Mouse (Mus musculus): ENCODE data around the gene Adarb2.

The Adarb2 gene

GRCm38 (mm10) chr13:8369868-8370387 is 167.3 kb downstream of the Adarb2 start:
- DNase-seq = no peak

DNA sequence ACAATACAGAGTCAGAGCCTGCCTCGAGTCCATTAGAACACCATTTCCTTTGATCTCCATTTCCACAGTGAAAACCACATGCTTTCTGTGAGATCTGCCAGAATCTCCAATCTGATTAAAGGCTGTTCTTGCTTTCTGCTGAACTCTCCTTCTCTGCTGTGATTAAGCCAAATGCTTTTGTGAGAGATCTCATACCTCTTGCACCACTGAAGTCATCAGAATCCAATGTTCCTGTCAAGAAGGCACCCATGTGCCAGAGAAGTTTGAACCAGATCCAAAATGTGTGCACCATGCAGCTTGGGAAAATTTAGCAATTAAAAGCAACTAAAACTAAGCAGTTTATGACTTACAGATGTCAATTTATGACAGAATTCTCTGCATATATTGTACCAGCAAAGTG is 185.9 kb downstream of the Adarb2 start:
- no peak for DNase-seq

- no peak for DNase-seq
Observed at GRCm38 (mm10) chr13:8400265-8401041, 197.8 kb downstream of the Adarb2 start.

DNA sequence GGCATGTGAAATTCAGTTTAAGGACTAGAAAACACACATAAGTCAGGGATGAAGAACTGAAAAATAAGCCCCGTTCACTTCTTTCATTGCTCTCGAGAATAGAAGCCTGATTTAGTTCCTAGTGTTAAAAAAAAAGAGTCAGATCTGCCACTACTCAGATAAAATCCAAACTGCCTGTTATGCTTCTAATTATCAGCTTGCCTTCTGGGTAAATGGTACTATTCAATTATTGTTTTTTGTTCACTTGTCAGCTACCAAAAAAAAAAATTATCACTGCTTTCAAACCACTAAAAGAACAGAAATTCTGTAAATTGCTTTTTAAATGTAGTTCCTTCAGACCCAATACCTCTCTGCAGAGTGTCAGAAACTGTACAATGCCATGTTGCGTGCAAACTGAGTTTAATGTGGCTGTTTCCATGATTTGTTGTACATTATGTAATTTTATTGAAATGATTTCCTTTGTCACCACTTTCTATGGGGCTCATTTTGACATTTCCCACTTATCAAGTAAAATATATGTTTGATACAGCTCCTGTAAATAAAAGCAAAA is 199.7 kb downstream of the Adarb2 start:
- DNase-seq = no peak

DNA sequence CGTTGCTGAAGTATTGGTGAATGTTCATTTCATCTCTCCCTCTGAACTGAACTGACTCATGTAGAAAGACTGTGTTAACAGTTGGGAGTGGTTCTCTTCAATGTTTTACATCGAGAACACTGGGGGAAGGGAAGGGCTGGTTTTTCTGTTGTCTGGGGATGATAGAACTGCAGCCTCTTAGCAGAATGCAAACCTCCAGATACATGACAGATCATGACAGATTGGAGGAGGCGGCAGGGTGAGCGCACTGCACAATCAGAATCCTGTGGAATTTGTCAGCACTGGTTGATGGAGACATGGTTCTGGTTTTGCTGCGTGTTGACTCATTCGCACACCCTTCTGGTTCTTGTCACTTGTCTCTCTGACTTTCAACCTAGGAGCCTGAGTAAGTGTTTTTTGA is 203.4 kb downstream of the Adarb2 start:
- DNase-seq = no peak

DNA sequence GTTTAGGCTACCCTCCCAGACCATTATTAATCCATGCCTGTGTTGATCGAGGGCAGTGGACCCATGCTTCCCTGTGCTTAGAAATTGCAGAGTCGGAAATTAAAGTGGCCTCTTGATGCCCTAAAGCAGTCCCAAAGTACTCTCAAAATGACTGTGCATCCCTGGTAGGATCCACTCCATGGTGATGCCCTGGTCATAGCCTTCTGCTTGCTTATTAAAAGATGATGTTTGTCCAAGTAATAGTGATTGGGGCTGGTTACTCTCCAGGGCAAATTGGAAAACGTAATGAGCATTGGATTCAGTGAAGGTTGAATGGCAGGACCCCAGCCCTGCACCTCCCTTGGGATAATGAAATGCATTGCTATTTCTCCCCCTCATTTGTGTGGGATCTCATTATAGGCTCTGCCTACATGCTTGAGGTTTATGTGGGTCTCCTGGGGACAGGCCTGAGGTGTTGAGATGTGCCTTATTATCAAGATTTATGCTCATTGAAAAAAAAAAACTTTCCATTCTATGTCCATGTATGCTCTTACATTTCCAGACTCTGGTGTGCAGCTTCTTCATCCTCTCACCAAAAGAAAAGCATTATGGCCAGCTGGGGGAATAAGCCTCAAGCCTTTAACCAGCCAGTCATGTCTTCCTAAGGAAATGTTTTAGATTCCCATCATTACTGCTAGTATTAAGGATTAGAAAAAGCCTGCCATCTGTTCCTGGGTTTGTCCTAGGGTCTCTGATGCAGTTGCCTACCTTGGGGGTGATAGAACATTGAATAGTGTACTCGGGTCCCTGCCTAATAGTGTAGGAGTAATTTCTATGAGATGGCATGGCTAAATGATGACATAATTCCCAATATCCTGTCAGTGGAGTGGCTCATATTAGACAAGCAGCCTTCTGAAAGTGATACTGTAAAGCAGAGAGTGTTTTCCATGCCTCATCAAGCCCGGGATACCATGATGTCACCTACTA is 208.0 kb downstream of the Adarb2 start:
- no peak for DNase-seq

GRCm38 (mm10) chr13:8424019-8424719 is 221.5 kb downstream of the Adarb2 start:
- DNase-seq = no peak

DNA sequence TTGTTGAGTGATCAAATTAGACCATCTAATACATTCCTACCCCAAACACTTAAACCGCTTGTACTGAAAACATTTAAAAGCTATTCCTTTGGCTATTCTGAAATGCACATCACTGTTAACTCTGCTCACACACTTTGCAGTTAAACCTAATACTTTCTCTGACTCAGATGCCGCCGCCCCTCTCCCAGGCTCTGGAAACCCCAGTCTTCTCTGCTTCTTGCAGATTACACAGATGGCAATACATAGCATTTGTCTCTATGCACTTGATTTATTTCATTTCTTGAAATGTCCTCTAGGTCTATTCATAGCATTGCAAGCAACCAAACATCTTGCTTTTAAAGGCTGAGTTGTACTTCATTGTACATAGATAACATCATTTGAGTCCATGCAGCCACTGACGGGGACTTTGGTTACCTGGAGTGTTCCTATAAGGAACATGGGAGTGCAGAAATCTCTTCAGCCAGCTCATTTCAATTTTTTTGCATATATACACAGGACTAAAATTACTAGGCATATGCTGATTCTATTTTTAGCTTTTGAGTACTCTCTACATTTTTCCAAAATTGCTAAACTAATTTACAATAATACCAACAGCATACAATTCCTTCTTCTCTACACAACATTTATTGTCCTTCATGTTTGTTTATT is 236.6 kb downstream of the Adarb2 start:
- DNase-seq = no peak

DNA sequence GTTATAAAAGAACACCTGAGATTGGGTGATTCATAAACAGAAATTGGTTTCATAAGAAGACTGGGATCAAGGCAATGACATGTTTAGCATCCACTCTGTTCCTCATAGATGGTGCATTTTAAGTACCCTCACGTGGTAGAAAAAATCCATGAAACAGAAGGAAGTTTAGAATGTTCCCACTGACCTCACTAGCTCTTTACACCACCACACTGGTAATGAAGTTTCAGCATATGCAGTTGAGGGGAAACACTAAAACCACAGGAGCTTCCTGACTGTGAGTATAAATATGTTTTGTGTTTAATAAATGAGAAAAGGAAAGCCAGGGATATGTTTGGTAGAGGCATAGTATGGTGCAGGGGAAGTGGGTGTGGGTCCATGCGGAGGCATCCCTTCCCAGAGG is 242.7 kb downstream of the Adarb2 start:
- DNase-seq = no peak

DNA sequence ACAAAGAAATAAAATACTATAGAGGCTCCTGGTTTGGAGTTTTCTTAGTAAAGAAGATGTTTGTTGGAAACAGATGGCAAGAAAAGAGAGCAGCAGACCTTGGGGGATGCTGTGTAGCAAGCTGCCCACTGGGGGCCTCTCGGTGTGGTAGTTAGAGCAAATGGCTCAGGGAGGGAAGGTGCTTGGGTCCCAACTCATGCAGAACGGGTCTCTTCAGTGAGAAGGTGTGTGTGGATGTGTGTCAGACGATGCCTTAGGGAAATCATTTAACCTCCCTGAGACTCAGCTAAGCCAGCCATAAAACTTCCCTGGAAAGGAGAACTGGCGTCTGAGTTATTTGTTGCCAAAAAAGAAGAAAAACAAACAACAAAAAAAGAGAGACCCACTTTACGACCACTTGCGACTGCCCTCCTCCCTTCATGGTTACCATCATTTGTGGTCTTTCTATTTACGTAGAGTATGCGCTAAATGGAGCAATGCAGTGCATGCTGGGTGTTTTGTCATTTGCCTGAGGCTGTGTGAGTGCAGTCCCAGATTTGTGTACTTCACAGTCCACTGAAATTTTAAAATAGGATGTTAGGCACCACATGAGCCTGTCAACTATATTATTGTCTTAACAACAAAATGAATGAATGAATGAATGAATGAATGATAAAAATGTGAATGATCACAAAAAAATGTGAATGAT is 245.7 kb downstream of the Adarb2 start:
- DNase-seq = no peak

- DNase-seq = no peak
Observed at GRCm38 (mm10) chr13:8451581-8451980, 248.9 kb downstream of the Adarb2 start.

DNA sequence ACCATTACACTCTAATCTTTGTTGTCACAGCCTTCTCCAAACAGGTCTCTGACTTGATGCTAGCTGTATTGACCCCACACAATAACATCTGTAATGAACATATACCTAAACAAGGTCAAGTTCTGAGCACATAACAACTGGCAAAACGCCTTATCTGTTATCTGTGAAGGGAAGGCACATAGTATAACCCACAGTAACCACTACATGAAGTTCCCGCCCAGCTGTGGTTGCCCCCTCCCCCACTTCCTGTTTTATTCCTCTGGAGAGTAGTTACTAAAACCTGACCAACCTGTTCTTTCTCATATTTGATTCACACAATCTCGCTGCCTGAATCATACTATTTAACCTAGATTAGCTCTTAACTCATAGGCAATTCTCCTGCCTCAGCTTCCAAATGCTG is 254.2 kb downstream of the Adarb2 start:
- DNase-seq = no peak

GRCm38 (mm10) chr13:8457831-8458230 is 255.2 kb downstream of the Adarb2 start:
- DNase-seq = no peak

GRCm38 (mm10) chr13:8467591-8468366 is 265.1 kb downstream of the Adarb2 start:
- DNase-seq = no peak

- no peak for DNase-seq
Observed at GRCm38 (mm10) chr13:8476237-8476636, 273.6 kb downstream of the Adarb2 start.

- no peak for DNase-seq
Observed at GRCm38 (mm10) chr13:8478731-8479130, 276.1 kb downstream of the Adarb2 start.

DNA sequence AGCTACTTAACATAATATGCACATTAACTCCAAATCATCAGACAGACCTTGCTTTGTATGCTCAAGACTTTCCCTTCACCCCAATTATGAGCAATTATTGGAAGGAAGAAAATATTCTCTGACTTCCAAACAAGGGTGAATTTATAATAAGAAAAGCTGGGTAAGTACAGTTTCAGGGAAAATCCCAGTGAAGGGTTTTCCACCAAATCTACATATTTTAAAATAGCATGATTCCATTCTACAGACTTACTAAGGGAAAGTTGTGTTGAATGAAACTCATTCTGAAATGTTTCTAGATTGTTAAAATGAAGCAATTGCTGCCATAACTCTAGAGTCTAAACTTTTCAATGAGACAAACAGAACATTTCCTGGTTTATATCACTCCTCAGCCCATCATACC is 277.3 kb downstream of the Adarb2 start:
- no peak for DNase-seq

GRCm38 (mm10) chr13:8481347-8481746 is 278.7 kb downstream of the Adarb2 start:
- no peak for DNase-seq

DNA sequence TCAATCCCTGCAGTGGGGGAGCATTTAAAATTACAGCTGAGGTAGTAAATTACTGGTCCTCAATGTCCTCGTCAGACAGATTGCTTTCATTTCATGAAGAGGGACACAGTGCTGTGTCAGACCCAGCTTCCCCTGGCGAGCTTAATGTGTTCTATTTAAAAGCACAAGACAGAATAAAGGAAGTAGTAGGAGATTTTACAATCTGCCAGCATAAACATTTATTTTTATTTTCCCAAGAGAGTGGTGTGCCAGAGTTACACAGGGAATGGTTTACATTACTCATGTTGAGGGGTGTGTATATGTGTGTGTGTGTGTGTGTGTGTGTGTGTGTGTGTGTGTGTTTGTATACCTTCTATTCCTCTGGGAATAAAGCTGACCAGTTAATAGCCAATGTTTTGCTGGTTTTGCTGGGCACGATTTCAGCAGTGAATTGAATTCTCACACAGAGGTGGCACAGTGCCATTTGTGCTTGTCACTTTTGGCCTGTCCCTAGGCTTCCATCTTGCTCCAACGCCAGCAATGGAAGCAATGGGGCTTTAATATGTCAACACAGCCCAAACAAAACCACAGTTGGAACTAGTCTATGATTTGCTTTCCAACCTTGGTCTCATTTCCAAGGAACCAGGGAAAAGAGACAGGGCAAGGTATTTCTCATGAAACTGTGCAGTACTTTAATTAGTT is 282.1 kb downstream of the Adarb2 start:
- DNase-seq = peak; percentile 12

Measured in kidney, postnatal 14 days (tissue).